Mouse (Mus musculus): ENCODE measurements around the gene Faah.

- TF ChIP-seq POLR2A (IDR thresholded peaks at IDR 0.05; ENCODE audit: low read depth, low read length) (no peak), CTCF (IDR thresholded peaks at IDR 0.05; ENCODE audit: borderline replicate concordance, insufficient read depth, low read length) (no peak)
Measured at GRCm38 (mm10) chr4:115964446-115964845, 53.3 kb downstream of the Faah start.

All from embryonic fibroblast, embryonic 13.5 days (primary cell).